Mouse (Mus musculus) ES-Bruce4 (cell line): ENCODE results near the gene Fam120a.

Source experiments
- CTCF ChIP-seq: IDR thresholded peaks from one replicate; pipeline ENCODE4 v1.8.1; 2011; ENCODE audit warnings: low read depth, low read length
- EP300 ChIP-seq: IDR thresholded peaks from 2 replicates; pipeline ENCODE4 v1.6.1; 2011; ENCODE audit warnings: low read depth, low read length; ENCODE audit not compliant: insufficient read depth
- POLR2A ChIP-seq: IDR thresholded peaks from one replicate; pipeline ENCODE4 v1.8.1; 2011; ENCODE audit warnings: low read length; ENCODE audit not compliant: insufficient read depth

GRCm38 (mm10) chr13:48845308-48845707, 122.5 kb downstream of the Fam120a start:
- TF ChIP-seq CTCF = no peak
- TF ChIP-seq EP300 = no peak
- TF ChIP-seq POLR2A = no peak
